Mouse (Mus musculus): ENCODE measurements around the gene Zdhhc11. TPM values are rescaled to one million over a fixed set of nuclear protein-coding genes. Genes with fewer than 3 reads are reported as not detected.

The Zdhhc11 gene
- polyA plus RNA-seq, 1 experiment: not detected

- H3K9ac ChIP-seq (ENCODE audit: low read depth, poor library complexity, severe bottlenecking): no peak overlapping the region
- H3K9me3 ChIP-seq (replicated peaks; ENCODE audit: control insufficient read depth, insufficient read depth, low read length, poor library complexity, severe bottlenecking): no peaks in the 10 kb centered on the region
- no peaks in the 10 kb centered on the region for H3K36me3 ChIP-seq (ENCODE audit: control insufficient read depth, insufficient read depth, low read length, poor library complexity, severe bottlenecking)
- no peaks in the 10 kb centered on the region for H3K4me1 ChIP-seq (ENCODE audit: control insufficient read depth, insufficient read depth, low read length)
- no peak for TF ChIP-seq CTCF (IDR thresholded peaks at IDR 0.05; ENCODE audit: low read depth, low read length)
- TF ChIP-seq EP300 (IDR thresholded peaks at IDR 0.05; ENCODE audit: insufficient read depth, low read depth, low read length): no peak
- no peak for TF ChIP-seq POLR2A (IDR thresholded peaks at IDR 0.05; ENCODE audit: insufficient read depth, low read length)
- H3K4me3 ChIP-seq (ENCODE audit: low read depth, low read length): no peak overlapping the region
- H3K27ac ChIP-seq (ENCODE audit: insufficient read depth, low read length): no peak overlapping the region
- H3K27me3 ChIP-seq (ENCODE audit: control insufficient read depth, insufficient read depth, low read length, poor library complexity, severe bottlenecking): no peaks in the 10 kb centered on the region
These were observed 61.8 kb downstream of the Zdhhc11 start for GRCm38 (mm10) chr13:74025151-74026081.

- Histone ChIP-seq H3K36me3 (ENCODE audit: control insufficient read depth, insufficient read depth, low read length, poor library complexity, severe bottlenecking) (no peaks in the 10 kb centered on the region), H3K4me1 (ENCODE audit: control insufficient read depth, insufficient read depth, low read length) (no peaks in the 10 kb centered on the region), H3K4me3 (ENCODE audit: low read depth, low read length) (no peak overlapping the region), H3K9ac (ENCODE audit: low read depth, poor library complexity, severe bottlenecking) (no peak overlapping the region), H3K27ac (ENCODE audit: insufficient read depth, low read length) (no peak overlapping the region), H3K9me3 (replicated peaks; ENCODE audit: control insufficient read depth, insufficient read depth, low read length, poor library complexity, severe bottlenecking) (no peaks in the 10 kb centered on the region), H3K27me3 (ENCODE audit: control insufficient read depth, insufficient read depth, low read length, poor library complexity, severe bottlenecking) (no peaks in the 10 kb centered on the region)
- peak; percentile 38 for TF ChIP-seq CTCF (IDR thresholded peaks at IDR 0.05; ENCODE audit: low read depth, low read length)
- TF ChIP-seq EP300 (IDR thresholded peaks at IDR 0.05; ENCODE audit: insufficient read depth, low read depth, low read length): no peak
- no peak for TF ChIP-seq POLR2A (IDR thresholded peaks at IDR 0.05; ENCODE audit: insufficient read depth, low read length)
These were observed 62.6 kb downstream of the Zdhhc11 start for GRCm38 (mm10) chr13:74026215-74026614.

- H3K36me3 ChIP-seq (ENCODE audit: control insufficient read depth, insufficient read depth, low read length, poor library complexity, severe bottlenecking): no peaks in the 10 kb centered on the region
- TF ChIP-seq POLR2A (IDR thresholded peaks at IDR 0.05; ENCODE audit: insufficient read depth, low read length): no peak
- no peak for TF ChIP-seq CTCF (IDR thresholded peaks at IDR 0.05; ENCODE audit: low read depth, low read length)
- TF ChIP-seq EP300 (IDR thresholded peaks at IDR 0.05; ENCODE audit: insufficient read depth, low read depth, low read length): no peak
- H3K9ac ChIP-seq (ENCODE audit: low read depth, poor library complexity, severe bottlenecking): no peak overlapping the region
- no peak overlapping the region for H3K27ac ChIP-seq (ENCODE audit: insufficient read depth, low read length)
- H3K9me3 ChIP-seq (replicated peaks; ENCODE audit: control insufficient read depth, insufficient read depth, low read length, poor library complexity, severe bottlenecking): no peaks in the 10 kb centered on the region
- no peak overlapping the region for H3K4me3 ChIP-seq (ENCODE audit: low read depth, low read length)
- no peaks in the 10 kb centered on the region for H3K4me1 ChIP-seq (ENCODE audit: control insufficient read depth, insufficient read depth, low read length)
- H3K27me3 ChIP-seq (ENCODE audit: control insufficient read depth, insufficient read depth, low read length, poor library complexity, severe bottlenecking): no peaks in the 10 kb centered on the region
These were observed 64.5 kb downstream of the Zdhhc11 start for GRCm38 (mm10) chr13:74028116-74028515.

GRCm38 (mm10) chr13:74029013-74029412 is 65.4 kb downstream of the Zdhhc11 start:
- Histone ChIP-seq H3K27me3 (ENCODE audit: control insufficient read depth, insufficient read depth, low read length, poor library complexity, severe bottlenecking) (no peaks in the 10 kb centered on the region), H3K36me3 (ENCODE audit: control insufficient read depth, insufficient read depth, low read length, poor library complexity, severe bottlenecking) (no peaks in the 10 kb centered on the region), H3K9me3 (replicated peaks; ENCODE audit: control insufficient read depth, insufficient read depth, low read length, poor library complexity, severe bottlenecking) (no peaks in the 10 kb centered on the region), H3K9ac (ENCODE audit: low read depth, poor library complexity, severe bottlenecking) (no peak overlapping the region), H3K27ac (ENCODE audit: insufficient read depth, low read length) (no peak overlapping the region), H3K4me1 (ENCODE audit: control insufficient read depth, insufficient read depth, low read length) (no peaks in the 10 kb centered on the region), H3K4me3 (ENCODE audit: low read depth, low read length) (no peak overlapping the region)
- TF ChIP-seq CTCF (IDR thresholded peaks at IDR 0.05; ENCODE audit: low read depth, low read length) (no peak), POLR2A (IDR thresholded peaks at IDR 0.05; ENCODE audit: insufficient read depth, low read length) (no peak), EP300 (IDR thresholded peaks at IDR 0.05; ENCODE audit: insufficient read depth, low read depth, low read length) (no peak)

GRCm38 (mm10) chr13:74030691-74031090 is 67.0 kb downstream of the Zdhhc11 start:
- no peak overlapping the region for H3K27ac ChIP-seq (ENCODE audit: insufficient read depth, low read length)
- TF ChIP-seq CTCF (IDR thresholded peaks at IDR 0.05; ENCODE audit: low read depth, low read length) (no peak), POLR2A (IDR thresholded peaks at IDR 0.05; ENCODE audit: insufficient read depth, low read length) (no peak), EP300 (IDR thresholded peaks at IDR 0.05; ENCODE audit: insufficient read depth, low read depth, low read length) (no peak)
- no peaks in the 10 kb centered on the region for H3K36me3 ChIP-seq (ENCODE audit: control insufficient read depth, insufficient read depth, low read length, poor library complexity, severe bottlenecking)
- H3K27me3 ChIP-seq (ENCODE audit: control insufficient read depth, insufficient read depth, low read length, poor library complexity, severe bottlenecking): no peaks in the 10 kb centered on the region
- no peaks in the 10 kb centered on the region for H3K9me3 ChIP-seq (replicated peaks; ENCODE audit: control insufficient read depth, insufficient read depth, low read length, poor library complexity, severe bottlenecking)
- H3K4me1 ChIP-seq (ENCODE audit: control insufficient read depth, insufficient read depth, low read length): no peaks in the 10 kb centered on the region
- no peak overlapping the region for H3K9ac ChIP-seq (ENCODE audit: low read depth, poor library complexity, severe bottlenecking)
- H3K4me3 ChIP-seq (ENCODE audit: low read depth, low read length): no peak overlapping the region

GRCm38 (mm10) chr13:74031133-74031532 is 67.5 kb downstream of the Zdhhc11 start:
- H3K27ac ChIP-seq (ENCODE audit: insufficient read depth, low read length): no peak overlapping the region

More at GRCm38 (mm10) chr13:74031133-74031532, 67.5 kb downstream of the Zdhhc11 start:
- no peak for TF ChIP-seq CTCF (IDR thresholded peaks at IDR 0.05; ENCODE audit: low read depth, low read length)
- no peak for TF ChIP-seq EP300 (IDR thresholded peaks at IDR 0.05; ENCODE audit: insufficient read depth, low read depth, low read length)
- no peak for TF ChIP-seq POLR2A (IDR thresholded peaks at IDR 0.05; ENCODE audit: insufficient read depth, low read length)
- Histone ChIP-seq H3K9me3 (replicated peaks; ENCODE audit: control insufficient read depth, insufficient read depth, low read length, poor library complexity, severe bottlenecking) (no peaks in the 10 kb centered on the region), H3K36me3 (ENCODE audit: control insufficient read depth, insufficient read depth, low read length, poor library complexity, severe bottlenecking) (no peaks in the 10 kb centered on the region), H3K4me3 (ENCODE audit: low read depth, low read length) (no peak overlapping the region), H3K4me1 (ENCODE audit: control insufficient read depth, insufficient read depth, low read length) (no peaks in the 10 kb centered on the region), H3K9ac (ENCODE audit: low read depth, poor library complexity, severe bottlenecking) (no peak overlapping the region), H3K27me3 (ENCODE audit: control insufficient read depth, insufficient read depth, low read length, poor library complexity, severe bottlenecking) (no peaks in the 10 kb centered on the region)

All from ES-Bruce4 (cell line).